Comparison of ENCODE assay signal across 10 mouse cellular contexts in the genomic region with DNA sequence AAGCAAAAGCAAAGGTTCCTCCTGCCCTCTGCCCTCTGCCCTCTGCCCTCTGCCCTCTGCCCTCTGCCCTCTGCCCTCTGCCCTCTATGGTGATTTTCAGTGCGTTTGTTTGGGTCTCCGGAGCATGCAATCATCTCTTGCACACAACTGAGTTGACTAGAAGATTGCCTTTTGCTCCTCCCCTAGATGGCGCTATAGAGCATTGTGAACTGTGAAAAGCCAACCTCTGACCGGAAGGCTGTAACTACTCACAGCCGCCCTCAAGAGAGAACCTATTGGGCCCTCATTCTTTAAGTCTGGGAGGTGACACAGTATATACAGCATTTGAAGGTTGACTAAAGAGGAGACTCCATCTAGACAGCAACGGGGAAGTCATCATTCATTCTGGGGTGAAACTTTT.
DNase-seq lines count a peak whose midpoint lies in the region; ATAC-seq and TF ChIP-seq lines count a peak whose summit lies in the region.
"Had no signal": no experiment of that assay in that cellular context is flagged by ENCODE, and none has a peak within 500 bp of the region (broad histone marks: within the 10 kb centered on the region; RNA-seq: fewer than 3 reads in every experiment).

No protein-coding gene starts in this region.

- TF ChIP-seq CTCF in kidney, postnatal 0 days (IDR thresholded peaks at IDR 0.05; ENCODE audit: low read depth), result peak; percentile 33; the same call in 1 of the 2 replicates
- peak; percentile 49 for TF ChIP-seq CTCF in forebrain, postnatal 0 days (IDR thresholded peaks at IDR 0.05; ENCODE audit: low read depth)

- in situ Hi-C loops in ES-E14 (cut with MboI; ENCODE audit: low sequenced_read_pairs in 2 of 2, unreplicated experiment in 2 of 2), result no loop called here

- no peak overlapping the region for H3K27ac ChIP-seq in kidney, postnatal 0 days
- H3K27ac ChIP-seq in kidney, embryonic 14.5 days (ENCODE audit: low read depth, low read length), result no peak overlapping the region
- no peak overlapping the region for H3K27ac ChIP-seq in ES-E14 (ENCODE audit: insufficient read depth, low read depth, low read length, poor library complexity, severe bottlenecking)
- H3K27ac ChIP-seq in forebrain, postnatal 0 days (ENCODE audit: low read depth, low read length), result no peak overlapping the region

- ATAC-seq in kidney, postnatal 0 days (replicated peaks; ENCODE audit: low FRiP score, low read depth), result no peak
- ATAC-seq in kidney, embryonic 14.5 days (ENCODE audit: low FRiP score, low TSS enrichment), result no peak
- ATAC-seq in forebrain, postnatal 0 days, result no peak

- H3K4me1 ChIP-seq in kidney, postnatal 0 days (replicated peaks; ENCODE audit: insufficient read depth, low read length), result no peaks in the 10 kb centered on the region
- H3K4me1 ChIP-seq in kidney, embryonic 14.5 days (ENCODE audit: control insufficient read depth, insufficient read depth, low read length), result no peaks in the 10 kb centered on the region
- H3K4me1 ChIP-seq in ES-E14 (ENCODE audit: control insufficient read depth in 2 of 2, insufficient read depth in 2 of 2, low read length in 2 of 2, poor library complexity in 1 of 2), result 0 out of 4 replicates have a peak, but pooled peaks cover 0 to 3% of the 10 kb centered on the region in 2 experiments
- peaks cover 10% of the 10 kb centered on the region; the same call in 1 of the 2 replicates for H3K4me1 ChIP-seq in forebrain, postnatal 0 days (ENCODE audit: insufficient read depth)
- H3K4me1 ChIP-seq: megakaryocyte, embryonic 14.5 days had no signal

- 87% methylated on average over 6 of the region's 6 CpGs for WGBS in kidney, postnatal 0 days
- 86% methylated on average over 6 of the region's 6 CpGs for WGBS in kidney, embryonic 14.5 days
- 76% methylated on average over 6 of the region's 6 CpGs for WGBS in forebrain, postnatal 0 days

- H3K9me3 ChIP-seq in kidney, postnatal 0 days (replicated peaks; ENCODE audit: low read length), result no peaks in the 10 kb centered on the region
- H3K9me3 ChIP-seq in kidney, embryonic 14.5 days (ENCODE audit: control insufficient read depth, low read length), result no peaks in the 10 kb centered on the region
- no peaks in the 10 kb centered on the region for H3K9me3 ChIP-seq in ES-E14 (ENCODE audit: control insufficient read depth, insufficient read depth, low read depth, low read length)
- H3K9me3 ChIP-seq in forebrain, postnatal 0 days (ENCODE audit: low read length), result no peaks in the 10 kb centered on the region

- no peak overlapping the region for H3K4me2 ChIP-seq in kidney, postnatal 0 days (ENCODE audit: low read length)
- H3K4me2 ChIP-seq in kidney, embryonic 14.5 days (replicated peaks; ENCODE audit: low read depth, low read length), result no peak overlapping the region
- no peak overlapping the region for H3K4me2 ChIP-seq in forebrain, postnatal 0 days (ENCODE audit: low read depth)

- H3K4me3 ChIP-seq in kidney, postnatal 0 days (replicated peaks; ENCODE audit: low read depth, low read length), result no peak overlapping the region
- no peak overlapping the region for H3K4me3 ChIP-seq in kidney, embryonic 14.5 days (ENCODE audit: low read length)
- H3K4me3 ChIP-seq in ES-E14 (ENCODE audit: insufficient read depth in 1 of 2, low read depth in 1 of 2, low read length in 2 of 2, poor library complexity in 1 of 2, severe bottlenecking in 1 of 2), result no peak overlapping the region
- H3K4me3 ChIP-seq in forebrain, postnatal 0 days (ENCODE audit: low read depth, low read length), result no peak overlapping the region
- H3K4me3 ChIP-seq: megakaryocyte, embryonic 14.5 days had no signal

- H3K36me3 ChIP-seq in kidney, postnatal 0 days (ENCODE audit: insufficient read depth, low read length), result no peaks in the 10 kb centered on the region
- no peaks in the 10 kb centered on the region for H3K36me3 ChIP-seq in kidney, embryonic 14.5 days (ENCODE audit: control insufficient read depth, insufficient read depth, low read length)
- no peaks in the 10 kb centered on the region for H3K36me3 ChIP-seq in ES-E14 (ENCODE audit: control insufficient read depth, insufficient read depth, low read length, poor library complexity, severe bottlenecking)
- H3K36me3 ChIP-seq in forebrain, postnatal 0 days (ENCODE audit: insufficient read depth), result no peaks in the 10 kb centered on the region

- peak; percentile 13 to 27 for DNase-seq in cerebellum, adult 18-20 months
- no peak for DNase-seq in cerebellum, postnatal 4 days (ENCODE audit: low spot score in 2 of 2)
- DNase-seq in kidney, postnatal 0 days (ENCODE audit: low spot score), result no peak
- peak; percentile 34 for DNase-seq in ES-E14 (ENCODE audit: low read depth, low spot score)
- DNase-seq in forebrain, postnatal 0 days, result no peak
- DNase-seq in natural killer cell, adult 2 months (ENCODE audit: low spot score in 2 of 2), result no peak
- DNase-seq in ovary, postnatal 36 days (ENCODE audit: low spot score), result no peak
- DNase-seq: thymus, adult 18-20 months had no signal

- H3K9ac ChIP-seq in kidney, postnatal 0 days (ENCODE audit: low read depth, low read length), result no peak overlapping the region
- H3K9ac ChIP-seq in kidney, embryonic 14.5 days (ENCODE audit: low read depth, low read length), result no peak overlapping the region
- H3K9ac ChIP-seq in ES-E14 (ENCODE audit: insufficient read depth, low read depth, low read length, poor library complexity, severe bottlenecking), result no peak overlapping the region
- no peak overlapping the region for H3K9ac ChIP-seq in forebrain, postnatal 0 days

- no peaks in the 10 kb centered on the region for H3K27me3 ChIP-seq in kidney, postnatal 0 days (ENCODE audit: insufficient read depth, low read length)
- H3K27me3 ChIP-seq in kidney, embryonic 14.5 days (ENCODE audit: control insufficient read depth, insufficient read depth, low read length), result no peaks in the 10 kb centered on the region
- H3K27me3 ChIP-seq in forebrain, postnatal 0 days (ENCODE audit: insufficient read depth, low read length), result no peaks in the 10 kb centered on the region
- H3K27me3 ChIP-seq: megakaryocyte, embryonic 14.5 days had no signal

TF ChIP-seq in ES-E14, 5 proteins besides CTCF, POLR2A, EP300 and RAD21:
- no peak for TF ChIP-seq HCFC1 (IDR thresholded peaks at IDR 0.05; ENCODE audit: borderline replicate concordance, insufficient read depth, low read length)
- no peak for TF ChIP-seq MAFK (IDR thresholded peaks at IDR 0.05; ENCODE audit: insufficient read depth, low read depth, low read length)
- no peak for TF ChIP-seq ZC3H11A (IDR thresholded peaks at IDR 0.05; ENCODE audit: borderline replicate concordance, low read depth, low read length)

Comparison
In these comparisons a context has a peak if more than half of its experiments do, and no peak if none do; other contexts are left out.
1. DNase-seq: peak in cerebellum, adult 18-20 months (2 of 2) and ES-E14 (single experiment); none in cerebellum, postnatal 4 days (0 of 2), kidney, postnatal 0 days (single experiment), forebrain, postnatal 0 days (single experiment), natural killer cell, adult 2 months (0 of 2) and ovary, postnatal 36 days (single experiment).